ENCODE assay signal across 15 mouse cellular contexts in the genomic region with DNA sequence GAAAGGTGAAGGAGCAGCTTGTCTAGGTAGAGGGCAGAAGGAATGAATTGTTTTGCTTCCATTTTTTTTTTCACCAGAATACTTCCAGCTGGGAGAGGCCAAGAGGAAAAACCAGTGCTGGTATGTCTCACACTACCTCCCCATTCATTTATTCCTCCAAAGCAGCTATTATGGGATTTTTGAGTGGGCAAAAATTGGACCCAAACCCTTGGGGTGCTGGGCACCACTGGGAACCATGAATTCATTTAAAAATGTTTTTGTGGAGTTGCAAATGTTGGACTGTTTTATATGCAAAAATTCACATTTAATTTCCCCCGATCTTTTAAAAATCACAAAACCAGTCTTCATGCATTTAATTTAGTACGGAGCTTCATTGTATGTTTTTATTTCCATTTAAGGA.
"Had no signal": no experiment of that assay in that cellular context is flagged by ENCODE, and none has a peak within 500 bp of the region (broad histone marks: within the 10 kb centered on the region; RNA-seq: fewer than 3 reads in every experiment).

No protein-coding gene starts in this region.

- H3K27ac ChIP-seq: kidney, postnatal 0 days; liver, embryonic 15.5 days; midbrain, embryonic 10.5 days; midbrain, embryonic 15.5 days; neural tube, embryonic 12.5 days; stomach, embryonic 15.5 days had no signal

- H3K9me3 ChIP-seq: liver, embryonic 15.5 days; midbrain, embryonic 10.5 days; midbrain, embryonic 15.5 days; neural tube, embryonic 12.5 days; stomach, embryonic 15.5 days had no signal

- H3K4me3 ChIP-seq: liver, embryonic 15.5 days; midbrain, embryonic 10.5 days; midbrain, embryonic 15.5 days; neural tube, embryonic 12.5 days; stomach, embryonic 15.5 days had no signal

- ATAC-seq: intestine, embryonic 16.5 days; lung, postnatal 0 days; midbrain, embryonic 15.5 days had no signal

- H3K9ac ChIP-seq: liver, embryonic 15.5 days; midbrain, embryonic 15.5 days; neural tube, embryonic 12.5 days; stomach, embryonic 15.5 days had no signal

- DNase-seq: kidney, adult 9 months; kidney, postnatal 36 days; lung, adult 2 months; lung, postnatal 4 days; thymus, adult 18-20 months; thymus, postnatal 14 days had no signal

- H3K27me3 ChIP-seq: midbrain, embryonic 15.5 days; stomach, embryonic 15.5 days had no signal

- H3K4me2 ChIP-seq: liver, embryonic 11.5 days; liver, embryonic 15.5 days; midbrain, embryonic 15.5 days; neural tube, embryonic 12.5 days; stomach, embryonic 15.5 days had no signal

- H3K36me3 ChIP-seq: liver, embryonic 15.5 days; midbrain, embryonic 10.5 days; midbrain, embryonic 15.5 days; neural tube, embryonic 12.5 days; stomach, embryonic 15.5 days had no signal

- H3K4me1 ChIP-seq: liver, embryonic 15.5 days; stomach, embryonic 15.5 days had no signal
